Mouse (Mus musculus): Measurements from ENCODE around the gene Cmtm5. TPM values are rescaled to one million over a fixed set of nuclear protein-coding genes. Genes with fewer than 3 reads are reported as not detected.

The Cmtm5 gene
- polyA plus RNA-seq, 2 experiments = 18.6 to 22.7 TPM

DNA sequence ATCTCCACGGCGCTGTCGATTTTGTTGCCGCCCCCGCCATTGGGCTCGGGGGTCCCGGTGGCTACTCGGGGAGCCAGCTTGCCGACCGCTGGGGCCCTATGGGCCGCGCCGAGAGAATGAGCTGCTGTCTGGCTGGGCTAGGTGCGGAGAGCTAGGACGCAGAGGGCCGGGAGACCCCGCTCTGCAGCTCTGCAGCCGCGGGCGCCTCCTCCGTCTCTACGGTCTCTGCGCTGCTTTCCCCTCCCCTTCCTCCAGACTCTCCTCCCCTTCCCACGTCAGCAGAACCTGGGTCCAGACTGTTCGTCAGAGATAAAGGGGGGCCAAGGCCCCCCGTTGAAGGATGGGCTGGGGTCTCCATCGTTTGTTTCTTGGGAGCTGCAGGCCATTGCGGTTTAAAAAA, 23.2 kb upstream of the Cmtm5 start, which contains the start of gene Slc22a17:
Slc22a17 (minus strand) TSS at position 247 of the 400 bp plus-strand sequence.
- H3K27me3 ChIP-seq (ENCODE audit: control insufficient read depth, insufficient read depth, low read length) = no peaks in the 10 kb centered on the region

GRCm38 (mm10) chr14:54913343-54913742, 22.7 kb upstream of the Cmtm5 start:
- Histone ChIP-seq H3K4me1 (ENCODE audit: control insufficient read depth, insufficient read depth, low read length) (peaks cover 15% of the 10 kb centered on the region), H3K27ac (replicated peaks; ENCODE audit: low read depth, low read length) (peak overlapping the region; percentile 71), H3K27me3 (ENCODE audit: control insufficient read depth, insufficient read depth, low read length) (no peaks in the 10 kb centered on the region), H3K36me3 (ENCODE audit: control insufficient read depth, insufficient read depth, low read length) (peaks cover 61% of the 10 kb centered on the region), H3K9me3 (ENCODE audit: control insufficient read depth, low read length) (no peaks in the 10 kb centered on the region), H3K4me3 (replicated peaks; ENCODE audit: low read length) (peak overlapping the region; percentile 93), H3K9ac (ENCODE audit: low read depth, low read length, severe bottlenecking) (peak overlapping the region; percentile 95), H3K4me2 (replicated peaks; ENCODE audit: low read depth, low read length, severe bottlenecking) (peak overlapping the region; percentile 83)
- ATAC-seq (ENCODE audit: low FRiP score, low read depth) (peak; percentile 12), DNase-seq (ENCODE audit: low spot score) (no peak)
- WGBS = 19% methylated on average over 10 of the region's 10 CpGs
- TF ChIP-seq POLR2A (IDR thresholded peaks at IDR 0.05; ENCODE audit: borderline replicate concordance, extremely low read depth, insufficient read depth, insufficient read length) = no peak

More for the DNA sequence above, 23.2 kb upstream of the Cmtm5 start, which contains the start of gene Slc22a17:
- Histone ChIP-seq H3K27ac (replicated peaks; ENCODE audit: low read depth, low read length) (peak within 1 kb of the TSS; percentile 90), H3K36me3 (ENCODE audit: control insufficient read depth, insufficient read depth, low read length) (peaks cover 61% of the 10 kb centered on the region), H3K4me1 (ENCODE audit: control insufficient read depth, insufficient read depth, low read length) (peaks cover 15% of the 10 kb centered on the region), H3K4me2 (replicated peaks; ENCODE audit: low read depth, low read length, severe bottlenecking) (peak within 1 kb of the TSS; percentile 83), H3K9ac (ENCODE audit: low read depth, low read length, severe bottlenecking) (peak within 1 kb of the TSS; percentile 95), H3K9me3 (ENCODE audit: control insufficient read depth, low read length) (no peaks in the 10 kb centered on the region), H3K4me3 (replicated peaks; ENCODE audit: low read length) (peak within 1 kb of the TSS; percentile 93)
- WGBS = under 1% methylated on average over 15 of the region's 28 CpGs
- DNase-seq (ENCODE audit: low spot score) (peak; percentile 86), ATAC-seq (ENCODE audit: low FRiP score, low read depth) (peak; percentile 93)
- peak; percentile 98 for TF ChIP-seq POLR2A (IDR thresholded peaks at IDR 0.05; ENCODE audit: borderline replicate concordance, extremely low read depth, insufficient read depth, insufficient read length)

- Histone ChIP-seq H3K4me1 (ENCODE audit: control insufficient read depth, insufficient read depth, low read length) (peaks cover 12% of the 10 kb centered on the region), H3K4me2 (replicated peaks; ENCODE audit: low read depth, low read length, severe bottlenecking) (no peak overlapping the region), H3K4me3 (replicated peaks; ENCODE audit: low read length) (no peak overlapping the region), H3K27ac (replicated peaks; ENCODE audit: low read depth, low read length) (no peak overlapping the region), H3K36me3 (ENCODE audit: control insufficient read depth, insufficient read depth, low read length) (peaks cover 71% of the 10 kb centered on the region), H3K9me3 (ENCODE audit: control insufficient read depth, low read length) (peaks cover 6% of the 10 kb centered on the region), H3K27me3 (ENCODE audit: control insufficient read depth, insufficient read depth, low read length) (no peaks in the 10 kb centered on the region), H3K9ac (ENCODE audit: low read depth, low read length, severe bottlenecking) (no peak overlapping the region)
- WGBS = 89% methylated on average over 16 of the region's 16 CpGs
- TF ChIP-seq POLR2A (IDR thresholded peaks at IDR 0.05; ENCODE audit: borderline replicate concordance, extremely low read depth, insufficient read depth, insufficient read length) = no peak
- ATAC-seq (ENCODE audit: low FRiP score, low read depth) (no peak), DNase-seq (ENCODE audit: low spot score) (no peak)
Measured at GRCm38 (mm10) chr14:54920076-54920685, 15.9 kb upstream of the Cmtm5 start.

DNA sequence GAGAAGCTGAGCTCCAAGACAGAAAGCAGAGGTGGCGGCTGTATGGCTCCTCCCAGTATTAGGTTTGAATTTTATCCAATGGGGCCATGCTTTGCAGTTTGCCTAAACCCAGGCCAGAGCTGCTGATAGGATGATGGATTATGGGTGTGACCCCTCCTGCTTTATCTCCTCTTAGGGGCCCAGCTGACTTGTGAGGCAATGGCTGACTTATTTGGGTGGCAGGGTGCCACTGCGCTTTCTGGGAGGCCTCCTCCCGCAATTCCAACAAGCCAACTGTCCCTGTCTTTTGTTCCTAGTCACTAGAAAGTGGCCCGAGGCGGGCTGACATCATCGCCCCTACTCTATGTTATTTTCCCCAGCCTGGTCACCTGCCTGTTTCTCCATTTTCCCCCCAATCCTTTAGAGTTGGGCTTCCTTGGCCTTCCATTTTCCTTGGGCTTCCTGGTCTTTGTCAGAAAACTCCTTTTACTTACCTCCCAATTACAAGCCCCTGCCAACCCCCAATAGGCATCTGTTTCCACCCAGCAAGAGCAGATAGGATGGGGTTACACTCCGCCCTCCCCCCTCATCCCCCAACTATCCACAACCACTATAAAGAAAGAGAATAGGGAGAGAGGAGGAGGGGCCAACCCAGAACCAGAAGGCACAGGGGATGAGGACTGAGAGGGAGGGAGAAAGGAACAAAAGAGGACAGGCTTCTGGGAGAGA, 11.3 kb upstream of the Cmtm5 start:
- H3K4me3 ChIP-seq (replicated peaks; ENCODE audit: low read length) = peak overlapping the region; percentile 65
- H3K4me2 ChIP-seq (replicated peaks; ENCODE audit: low read depth, low read length, severe bottlenecking) = peak overlapping the region; percentile 96
- peak; percentile 25; the same call in 1 of the 2 replicates for TF ChIP-seq POLR2A (IDR thresholded peaks at IDR 0.05; ENCODE audit: borderline replicate concordance, extremely low read depth, insufficient read depth, insufficient read length)
- peaks cover 22% of the 10 kb centered on the region for H3K4me1 ChIP-seq (ENCODE audit: control insufficient read depth, insufficient read depth, low read length)
- H3K9ac ChIP-seq (ENCODE audit: low read depth, low read length, severe bottlenecking) = peak overlapping the region; percentile 95
- no peaks in the 10 kb centered on the region for H3K27me3 ChIP-seq (ENCODE audit: control insufficient read depth, insufficient read depth, low read length)
- peak overlapping the region; percentile 100 for H3K27ac ChIP-seq (replicated peaks; ENCODE audit: low read depth, low read length)
- DNase-seq (ENCODE audit: low spot score) = peak; percentile 91
- 10% methylated on average over 7 of the region's 7 CpGs for WGBS
- peak; percentile 56 for ATAC-seq (ENCODE audit: low FRiP score, low read depth)
- peaks cover 28% of the 10 kb centered on the region for H3K36me3 ChIP-seq (ENCODE audit: control insufficient read depth, insufficient read depth, low read length)
- peaks cover 6% of the 10 kb centered on the region for H3K9me3 ChIP-seq (ENCODE audit: control insufficient read depth, low read length)
